Mouse (Mus musculus) left cerebral cortex, postnatal 4 days (tissue): ENCODE measurements around the gene Bcas1. TPM values are rescaled to one million over a fixed set of nuclear protein-coding genes. Genes with fewer than 3 reads are reported as not detected.

ENCODE experiments used
- DNase-seq: peaks from one replicate; pipeline ENCODE4 v3.0.0-alpha.2; 2022
- intact Hi-C: fragments of 180-260 bp; cut with DNase I; formaldehyde crosslinking; loops from one replicate; pipeline ENCODE4 v1.15.1; 2025
- total RNA-seq, 2 experiments: library from RNA; stranded (reverse); gene quantifications; 2 replicates each; pipeline ENCODE4 v1.2.3; 2021

Gene Bcas1
- total RNA-seq, 2 experiments from 2014 or later = 10.9 to 13.6 TPM

GRCm38 (mm10) chr2:170349784-170350183, 77.9 kb downstream of the Bcas1 start:
- no peak for DNase-seq
- intact Hi-C loops = loop anchor here (5.0 kb wide), 1 partner anchor 232 kb away; no protein-coding TSS in a partner anchor

DNA sequence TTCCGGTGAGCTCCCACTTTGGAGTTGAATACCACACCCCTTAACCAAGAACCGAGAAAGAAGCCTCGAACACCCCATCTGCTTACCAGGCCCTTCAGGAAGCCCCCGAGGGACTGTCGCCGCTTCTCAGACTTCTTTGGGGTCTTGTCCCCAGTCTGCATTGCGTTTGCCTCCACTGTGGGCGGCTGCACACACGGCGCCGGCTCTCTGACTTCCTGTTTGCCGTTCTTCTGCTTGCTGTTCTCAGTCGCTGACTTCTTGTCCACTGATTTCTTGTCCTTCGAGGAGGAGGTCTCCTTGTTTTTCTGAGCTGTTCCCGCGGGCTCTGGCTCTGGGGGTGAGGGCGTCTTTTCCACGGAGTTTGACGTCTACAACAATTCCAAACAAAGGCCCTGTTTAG, 78.5 kb downstream of the Bcas1 start:
- intact Hi-C loops = loop anchor here (5.0 kb wide), 1 partner anchor 232 kb away; no protein-coding TSS in a partner anchor
- no peak for DNase-seq

DNA sequence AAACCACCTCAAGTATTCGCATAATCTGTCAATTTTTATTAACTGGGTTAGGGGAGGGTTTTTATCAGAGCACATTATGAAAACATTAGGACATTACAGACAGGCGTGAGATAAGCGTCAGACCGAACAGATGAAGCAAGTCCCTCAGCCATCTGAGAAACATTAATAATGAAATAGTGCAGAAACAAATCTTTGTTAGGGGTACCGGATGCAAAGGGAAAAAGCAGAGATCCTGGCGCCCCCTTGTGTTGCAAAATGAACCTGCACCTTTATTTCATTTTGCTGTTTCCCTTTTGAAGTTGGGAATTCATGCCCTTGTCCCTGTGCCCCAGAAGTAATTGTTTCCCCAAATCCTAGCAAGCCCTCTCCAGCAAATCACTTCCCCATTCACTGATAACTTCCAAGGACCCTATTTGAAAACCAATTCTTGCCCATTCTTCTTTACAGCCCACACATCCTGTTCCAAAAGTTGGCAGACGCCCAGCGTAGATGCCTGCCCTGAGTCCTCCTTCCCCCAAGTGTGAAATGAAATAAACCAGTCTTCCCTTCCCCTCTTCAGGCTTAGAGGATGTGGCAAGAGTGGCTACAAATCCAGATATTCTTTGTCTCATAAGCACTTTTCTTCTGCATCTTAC, 80.4 kb downstream of the Bcas1 start:
- peak; percentile 41 for DNase-seq
- intact Hi-C loops = loop anchor here (5.0 kb wide), 1 partner anchor 230 kb away; no protein-coding TSS in a partner anchor

DNA sequence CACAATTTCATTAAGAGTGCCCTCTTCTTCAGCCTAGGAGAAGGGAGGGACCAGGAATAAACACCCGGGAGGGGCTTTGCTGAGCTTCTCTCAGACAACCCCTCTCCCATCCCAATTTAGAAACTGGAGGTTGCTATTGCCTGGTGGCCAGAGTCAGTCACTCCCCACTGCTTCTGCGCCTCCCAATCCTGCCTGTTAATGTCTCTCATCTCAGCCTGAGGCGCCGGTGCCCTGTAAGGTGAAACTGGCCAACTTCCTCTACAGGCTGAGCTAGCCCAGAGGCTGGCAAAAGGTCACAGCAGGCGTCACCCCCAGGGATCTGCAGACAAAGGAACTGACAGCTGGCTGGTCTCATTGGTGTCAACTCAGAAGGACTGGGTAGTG, 82.2 kb downstream of the Bcas1 start:
- DNase-seq = peak; percentile 24
- intact Hi-C loops = loop anchor here (5.0 kb wide), 1 partner anchor 228 kb away; no protein-coding TSS in a partner anchor

GRCm38 (mm10) chr2:170344502-170345409, 82.9 kb downstream of the Bcas1 start:
- intact Hi-C loops = loop anchor here (5.0 kb wide), 1 partner anchor 227 kb away; no protein-coding TSS in a partner anchor
- no peak for DNase-seq

DNA sequence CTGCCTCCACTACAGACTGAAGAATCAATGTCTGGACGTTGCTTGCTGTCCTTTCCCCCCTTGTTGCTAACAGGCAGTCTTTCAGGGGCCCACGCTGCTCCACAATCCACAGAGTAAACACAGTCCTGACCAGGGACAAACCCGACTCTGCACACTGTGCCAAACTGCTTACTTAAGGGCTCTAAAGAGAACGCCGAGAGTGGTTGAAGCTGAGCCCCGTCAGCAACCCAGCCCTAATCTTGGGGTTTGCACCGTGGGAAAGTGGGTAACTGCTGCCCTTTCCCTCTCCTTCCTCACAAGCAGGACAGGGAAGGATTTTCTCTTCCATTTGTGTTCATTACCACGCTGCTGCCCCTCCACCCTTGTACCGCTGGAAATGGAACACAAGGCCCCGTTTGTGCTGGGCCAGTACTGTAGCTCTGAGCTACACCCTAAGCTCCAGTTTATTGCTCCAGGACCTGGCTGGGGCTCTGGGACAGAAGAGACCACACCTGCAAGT, 83.8 kb downstream of the Bcas1 start:
- intact Hi-C loops = no loop called here
- no peak for DNase-seq

DNA sequence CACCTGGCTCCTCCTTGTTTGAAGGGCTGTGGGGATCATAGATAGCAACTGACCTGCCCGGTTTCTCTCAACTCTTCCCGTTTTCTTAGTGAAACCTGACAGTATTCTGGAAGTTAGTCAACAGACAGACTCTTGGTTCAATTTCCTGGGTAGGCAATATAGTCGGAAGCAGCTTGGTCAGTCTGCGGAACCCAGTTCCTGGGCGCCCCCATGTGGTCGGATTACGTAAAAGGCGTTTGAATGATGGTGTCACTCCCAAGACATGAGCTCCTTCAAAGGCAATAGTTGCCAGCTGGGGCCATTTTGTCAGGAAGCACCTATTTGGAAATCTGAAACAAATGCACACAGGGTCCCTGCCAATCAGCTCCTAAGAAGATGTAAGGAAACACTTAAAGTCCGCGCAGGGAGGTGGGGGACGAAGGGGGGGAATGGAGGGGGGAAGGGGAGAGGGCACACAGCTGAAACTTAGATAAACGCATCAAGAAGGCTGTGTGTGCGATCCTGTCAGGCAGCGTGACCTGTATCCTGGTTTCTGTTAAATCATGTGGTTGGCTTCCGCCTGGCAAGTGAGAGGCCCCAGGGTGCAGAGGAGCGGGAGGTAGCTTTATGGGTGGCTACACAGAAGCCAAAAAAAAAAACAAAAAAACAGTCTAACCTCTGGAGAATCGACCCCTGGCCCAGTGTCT, 84.4 kb downstream of the Bcas1 start:
- peak; percentile 83 for DNase-seq
- intact Hi-C loops = no loop called here

GRCm38 (mm10) chr2:170342312-170342830, 85.3 kb downstream of the Bcas1 start:
- intact Hi-C loops = no loop called here
- DNase-seq = no peak

DNA sequence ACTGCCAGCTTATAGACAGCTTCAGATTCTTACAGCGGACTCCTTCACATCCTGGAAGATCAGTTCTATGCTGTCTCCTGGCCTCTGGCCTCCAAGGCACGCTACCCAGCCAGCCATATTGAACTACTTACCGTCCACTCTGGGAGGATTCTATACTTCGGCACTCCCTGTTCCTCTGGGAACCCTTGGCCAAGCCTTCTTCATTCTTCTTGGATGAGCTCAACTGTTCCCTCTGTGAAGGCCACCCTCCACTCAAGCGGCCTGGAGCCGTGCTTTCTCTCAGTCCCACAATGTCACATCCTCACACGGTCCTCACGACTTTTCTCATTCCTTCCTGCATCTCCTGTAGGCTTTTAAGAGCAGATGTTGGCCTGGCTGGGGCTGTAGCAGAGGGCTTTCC, 86.5 kb downstream of the Bcas1 start:
- intact Hi-C loops = no loop called here
- DNase-seq = no peak

- DNase-seq = no peak
- intact Hi-C loops = no loop called here
Observed at GRCm38 (mm10) chr2:170336266-170336760, 91.3 kb downstream of the Bcas1 start.

- intact Hi-C loops = no loop called here
- DNase-seq = no peak
Observed at GRCm38 (mm10) chr2:170335168-170335567, 92.5 kb downstream of the Bcas1 start.

GRCm38 (mm10) chr2:170331870-170332269, 95.8 kb downstream of the Bcas1 start:
- intact Hi-C loops = no loop called here

GRCm38 (mm10) chr2:170330466-170330865, 97.2 kb downstream of the Bcas1 start:
- intact Hi-C loops = no loop called here
- no peak for DNase-seq

More at GRCm38 (mm10) chr2:170331870-170332269, 95.8 kb downstream of the Bcas1 start:
- no peak for DNase-seq

DNA sequence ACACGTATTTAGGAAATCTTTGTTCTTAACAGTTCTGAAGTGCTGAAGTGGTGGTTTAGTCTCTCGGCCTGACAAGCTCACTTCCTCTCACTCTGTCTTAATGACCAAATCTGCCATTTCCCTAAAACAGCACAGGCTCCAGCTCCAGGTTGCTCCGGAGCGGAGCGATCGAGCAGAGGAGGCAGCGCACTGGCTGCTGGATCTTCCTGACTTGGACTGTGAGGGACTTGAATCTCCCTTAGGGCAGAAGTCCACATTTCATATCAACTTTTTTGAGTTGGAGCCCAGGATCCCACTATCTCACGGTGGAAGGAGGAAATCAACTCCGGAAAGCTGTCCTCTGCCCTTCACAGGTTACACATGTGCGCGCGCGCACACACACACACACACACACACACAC, 97.7 kb downstream of the Bcas1 start:
- intact Hi-C loops = no loop called here
- no peak for DNase-seq

GRCm38 (mm10) chr2:170323925-170324347, 103.7 kb downstream of the Bcas1 start:
- peak; percentile 65 for DNase-seq
- intact Hi-C loops = no loop called here

DNA sequence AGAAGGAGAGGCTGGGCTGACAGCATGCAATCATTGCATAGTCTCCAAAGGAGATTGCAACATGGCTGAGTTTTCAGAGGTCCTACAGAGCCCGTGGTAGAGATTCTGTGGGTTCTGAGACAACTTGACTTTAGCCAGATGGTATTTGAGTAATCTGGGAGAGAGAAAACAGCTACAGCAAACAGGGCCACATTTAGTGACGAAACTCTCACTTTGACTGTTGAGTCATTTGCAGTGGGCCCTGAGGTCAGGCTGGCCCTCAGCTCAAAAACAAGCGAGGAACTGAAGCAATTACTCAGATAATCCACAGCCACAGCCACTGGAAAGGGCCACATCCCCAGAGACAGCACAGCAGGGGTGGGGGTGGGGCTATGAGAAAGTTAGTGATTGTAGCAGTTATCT, 105.6 kb downstream of the Bcas1 start:
- intact Hi-C loops = no loop called here

DNA sequence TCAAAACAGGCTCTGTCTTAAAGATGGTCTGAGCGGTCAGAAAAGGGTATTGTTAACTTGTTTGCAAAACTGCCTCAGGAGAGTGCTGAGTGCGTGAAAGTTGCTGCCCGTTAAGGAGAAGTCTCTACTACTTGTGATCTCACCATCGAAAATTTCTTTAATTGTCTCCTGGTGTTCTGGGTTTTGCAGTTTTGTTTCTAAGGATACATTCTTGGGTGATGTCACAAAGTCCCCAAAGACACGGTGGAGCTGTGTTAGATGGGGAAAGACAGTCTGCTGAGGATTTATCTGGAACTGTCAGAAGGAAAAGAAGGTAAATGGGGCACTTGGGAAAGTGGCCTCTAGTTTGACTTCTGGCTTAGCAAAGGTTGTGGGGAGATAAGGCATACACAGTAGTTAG, 106.1 kb downstream of the Bcas1 start:
- intact Hi-C loops = no loop called here
- no peak for DNase-seq

More for the DNA sequence above, 105.6 kb downstream of the Bcas1 start:
- no peak for DNase-seq

GRCm38 (mm10) chr2:170319533-170320463, 107.8 kb downstream of the Bcas1 start:
- intact Hi-C loops = no loop called here
- no peak for DNase-seq
